Mouse (Mus musculus): ENCODE measurements around the gene Csf1. TPM values are rescaled to one million over a fixed set of nuclear protein-coding genes. Genes with fewer than 3 reads are reported as not detected.

Gene Csf1
- polyA plus RNA-seq, 1 experiment = 2.8 TPM

GRCm38 (mm10) chr3:107756481-107756866, 3.8 kb downstream of the Csf1 start:
- TF ChIP-seq CTCF (IDR thresholded peaks at IDR 0.05; ENCODE audit: control insufficient read depth, insufficient read depth, insufficient replicate concordance, low read depth, low read length) (no peak), POLR2A (IDR thresholded peaks at IDR 0.05; ENCODE audit: control insufficient read depth, low read depth, low read length) (no peak)
- no peaks in the 10 kb centered on the region for H3K27me3 ChIP-seq (ENCODE audit: control insufficient read depth, insufficient read depth, low read length)

GRCm38 (mm10) chr3:107755702-107756480, 4.4 kb downstream of the Csf1 start:
- H3K27ac ChIP-seq (ENCODE audit: control insufficient read depth, insufficient read depth, low read depth, low read length) = no peak overlapping the region
- H3K4me1 ChIP-seq (ENCODE audit: control insufficient read depth, insufficient read depth, low read length) = peaks cover 8% of the 10 kb centered on the region
- TF ChIP-seq POLR2A (IDR thresholded peaks at IDR 0.05; ENCODE audit: control insufficient read depth, low read depth, low read length) = no peak
- no peak for TF ChIP-seq CTCF (IDR thresholded peaks at IDR 0.05; ENCODE audit: control insufficient read depth, insufficient read depth, insufficient replicate concordance, low read depth, low read length)
- no peaks in the 10 kb centered on the region for H3K27me3 ChIP-seq (ENCODE audit: control insufficient read depth, insufficient read depth, low read length)
- H3K36me3 ChIP-seq (ENCODE audit: control insufficient read depth, insufficient read depth, low read length) = no peaks in the 10 kb centered on the region
- no peak overlapping the region for H3K4me3 ChIP-seq (ENCODE audit: control insufficient read depth, low read depth, low read length)

More at GRCm38 (mm10) chr3:107756481-107756866, 3.8 kb downstream of the Csf1 start:
- Histone ChIP-seq H3K36me3 (ENCODE audit: control insufficient read depth, insufficient read depth, low read length) (no peaks in the 10 kb centered on the region), H3K4me1 (ENCODE audit: control insufficient read depth, insufficient read depth, low read length) (peaks cover 8% of the 10 kb centered on the region), H3K27ac (ENCODE audit: control insufficient read depth, insufficient read depth, low read depth, low read length) (no peak overlapping the region), H3K4me3 (ENCODE audit: control insufficient read depth, low read depth, low read length) (no peak overlapping the region)

- no peaks in the 10 kb centered on the region for H3K36me3 ChIP-seq (ENCODE audit: control insufficient read depth, insufficient read depth, low read length)
- H3K27me3 ChIP-seq (ENCODE audit: control insufficient read depth, insufficient read depth, low read length) = no peaks in the 10 kb centered on the region
- TF ChIP-seq CTCF (IDR thresholded peaks at IDR 0.05; ENCODE audit: control insufficient read depth, insufficient read depth, insufficient replicate concordance, low read depth, low read length) (0 out of 2 replicates have a peak, but pooled peaks have one; percentile 23), POLR2A (IDR thresholded peaks at IDR 0.05; ENCODE audit: control insufficient read depth, low read depth, low read length) (no peak)
- peaks cover 4% of the 10 kb centered on the region for H3K4me1 ChIP-seq (ENCODE audit: control insufficient read depth, insufficient read depth, low read length)
- no peak overlapping the region for H3K4me3 ChIP-seq (ENCODE audit: control insufficient read depth, low read depth, low read length)
- H3K27ac ChIP-seq (ENCODE audit: control insufficient read depth, insufficient read depth, low read depth, low read length) = no peak overlapping the region
These were observed 5.6 kb downstream of the Csf1 start for GRCm38 (mm10) chr3:107754632-107755031.

GRCm38 (mm10) chr3:107751607-107752006, 8.7 kb downstream of the Csf1 start:
- no peaks in the 10 kb centered on the region for H3K36me3 ChIP-seq (ENCODE audit: control insufficient read depth, insufficient read depth, low read length)
- H3K4me1 ChIP-seq (ENCODE audit: control insufficient read depth, insufficient read depth, low read length) = peaks cover 9% of the 10 kb centered on the region
- no peak overlapping the region for H3K4me3 ChIP-seq (ENCODE audit: control insufficient read depth, low read depth, low read length)
- no peak for TF ChIP-seq CTCF (IDR thresholded peaks at IDR 0.05; ENCODE audit: control insufficient read depth, insufficient read depth, insufficient replicate concordance, low read depth, low read length)
- no peak for TF ChIP-seq POLR2A (IDR thresholded peaks at IDR 0.05; ENCODE audit: control insufficient read depth, low read depth, low read length)
- no peaks in the 10 kb centered on the region for H3K27me3 ChIP-seq (ENCODE audit: control insufficient read depth, insufficient read depth, low read length)
- H3K27ac ChIP-seq (ENCODE audit: control insufficient read depth, insufficient read depth, low read depth, low read length) = no peak overlapping the region

- H3K4me3 ChIP-seq (ENCODE audit: control insufficient read depth, low read depth, low read length) = no peak overlapping the region
- no peak for TF ChIP-seq POLR2A (IDR thresholded peaks at IDR 0.05; ENCODE audit: control insufficient read depth, low read depth, low read length)
- no peak for TF ChIP-seq CTCF (IDR thresholded peaks at IDR 0.05; ENCODE audit: control insufficient read depth, insufficient read depth, insufficient replicate concordance, low read depth, low read length)
- peaks cover 10% of the 10 kb centered on the region for H3K4me1 ChIP-seq (ENCODE audit: control insufficient read depth, insufficient read depth, low read length)
- H3K27me3 ChIP-seq (ENCODE audit: control insufficient read depth, insufficient read depth, low read length) = no peaks in the 10 kb centered on the region
- peak overlapping the region; percentile 54 for H3K27ac ChIP-seq (ENCODE audit: control insufficient read depth, insufficient read depth, low read depth, low read length)
- no peaks in the 10 kb centered on the region for H3K36me3 ChIP-seq (ENCODE audit: control insufficient read depth, insufficient read depth, low read length)
These were observed 9.3 kb downstream of the Csf1 start for GRCm38 (mm10) chr3:107750775-107751540.

GRCm38 (mm10) chr3:107749446-107749845, 10.8 kb downstream of the Csf1 start:
- no peak overlapping the region for H3K27ac ChIP-seq (ENCODE audit: control insufficient read depth, insufficient read depth, low read depth, low read length)
- no peak overlapping the region for H3K4me3 ChIP-seq (ENCODE audit: control insufficient read depth, low read depth, low read length)
- TF ChIP-seq POLR2A (IDR thresholded peaks at IDR 0.05; ENCODE audit: control insufficient read depth, low read depth, low read length) (no peak), CTCF (IDR thresholded peaks at IDR 0.05; ENCODE audit: control insufficient read depth, insufficient read depth, insufficient replicate concordance, low read depth, low read length) (no peak)
- no peaks in the 10 kb centered on the region for H3K36me3 ChIP-seq (ENCODE audit: control insufficient read depth, insufficient read depth, low read length)
- peaks cover 9% of the 10 kb centered on the region for H3K4me1 ChIP-seq (ENCODE audit: control insufficient read depth, insufficient read depth, low read length)
- H3K27me3 ChIP-seq (ENCODE audit: control insufficient read depth, insufficient read depth, low read length) = no peaks in the 10 kb centered on the region

GRCm38 (mm10) chr3:107748260-107748955, 11.9 kb downstream of the Csf1 start:
- no peak overlapping the region for H3K4me3 ChIP-seq (ENCODE audit: control insufficient read depth, low read depth, low read length)
- H3K4me1 ChIP-seq (ENCODE audit: control insufficient read depth, insufficient read depth, low read length) = peaks cover 15% of the 10 kb centered on the region
- TF ChIP-seq CTCF (IDR thresholded peaks at IDR 0.05; ENCODE audit: control insufficient read depth, insufficient read depth, insufficient replicate concordance, low read depth, low read length) (peak; percentile 24; the same call in 1 of the 2 replicates), POLR2A (IDR thresholded peaks at IDR 0.05; ENCODE audit: control insufficient read depth, low read depth, low read length) (no peak)
- no peaks in the 10 kb centered on the region for H3K27me3 ChIP-seq (ENCODE audit: control insufficient read depth, insufficient read depth, low read length)
- H3K36me3 ChIP-seq (ENCODE audit: control insufficient read depth, insufficient read depth, low read length) = no peaks in the 10 kb centered on the region
- H3K27ac ChIP-seq (ENCODE audit: control insufficient read depth, insufficient read depth, low read depth, low read length) = no peak overlapping the region
